Mouse (Mus musculus) right cerebral cortex, postnatal 10 days (tissue): ENCODE data around the gene 3425401B19Rik.

Experiments
- DNase-seq, 2 experiments: peaks; one replicate each; pipeline ENCODE4 v3.0.0; 2021; ENCODE audit warnings: low spot score in 2 of 2

The 3425401B19Rik gene

DNA sequence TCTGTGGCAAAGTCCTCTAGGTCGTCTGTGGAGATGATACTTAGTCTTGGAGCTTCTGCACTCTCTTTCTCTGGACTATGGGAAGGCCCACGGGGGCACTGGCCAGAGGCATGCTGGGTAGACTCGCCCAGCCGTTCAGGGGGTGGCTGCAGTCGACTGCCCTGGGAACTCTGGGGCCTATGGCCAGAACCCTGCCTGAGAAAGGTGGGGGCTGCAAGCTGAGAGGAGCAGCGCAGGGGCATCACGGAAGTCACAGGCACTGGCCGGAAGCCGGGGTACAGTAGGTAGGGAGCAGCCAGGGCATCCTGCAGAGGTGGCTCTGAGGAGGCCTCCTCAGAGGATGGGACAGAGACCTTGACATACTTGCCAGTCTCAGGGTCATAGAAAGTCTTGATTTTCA, 25.3 kb downstream of the 3425401B19Rik start:
- no peak for DNase-seq

- DNase-seq, result no peak
These were observed 46.6 kb downstream of the 3425401B19Rik start for GRCm38 (mm10) chr14:32638485-32638884.

- no peak for DNase-seq
These were observed 50.9 kb downstream of the 3425401B19Rik start for GRCm38 (mm10) chr14:32634015-32634682.

DNA sequence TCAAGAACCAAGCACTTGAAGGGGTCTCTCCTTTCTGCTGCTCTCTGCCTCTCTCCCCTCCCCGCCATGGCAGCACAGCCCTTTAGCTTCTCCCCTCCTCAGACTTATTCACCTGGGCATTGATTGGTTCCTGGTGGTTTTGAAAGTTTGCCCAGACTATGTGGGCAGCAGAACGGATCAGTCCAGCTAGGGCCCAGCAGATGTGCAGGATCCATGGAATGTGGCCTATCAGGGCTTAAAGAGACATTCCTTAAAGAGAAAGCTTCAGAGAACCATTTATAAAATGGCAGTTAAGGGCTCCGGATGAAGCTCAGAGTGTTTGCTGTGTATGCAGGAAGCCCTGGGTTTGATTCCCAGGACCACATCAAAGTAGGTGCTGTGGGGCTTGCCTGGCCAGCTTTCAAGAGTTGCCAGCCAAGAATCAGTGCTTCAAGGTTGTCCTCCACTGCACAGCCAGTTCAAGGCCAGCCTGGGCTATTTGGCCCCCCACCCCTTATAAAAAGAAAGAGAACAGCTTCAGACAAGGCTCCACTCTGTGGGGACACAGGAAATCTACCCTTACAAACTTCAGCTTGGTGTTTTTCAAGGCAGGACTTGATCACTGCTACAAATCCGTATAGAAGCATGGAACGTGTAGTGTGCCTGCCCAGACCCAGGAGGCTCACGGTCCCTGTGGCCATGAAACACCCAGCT, 52.0 kb downstream of the 3425401B19Rik start:
- DNase-seq, result no peak

DNA sequence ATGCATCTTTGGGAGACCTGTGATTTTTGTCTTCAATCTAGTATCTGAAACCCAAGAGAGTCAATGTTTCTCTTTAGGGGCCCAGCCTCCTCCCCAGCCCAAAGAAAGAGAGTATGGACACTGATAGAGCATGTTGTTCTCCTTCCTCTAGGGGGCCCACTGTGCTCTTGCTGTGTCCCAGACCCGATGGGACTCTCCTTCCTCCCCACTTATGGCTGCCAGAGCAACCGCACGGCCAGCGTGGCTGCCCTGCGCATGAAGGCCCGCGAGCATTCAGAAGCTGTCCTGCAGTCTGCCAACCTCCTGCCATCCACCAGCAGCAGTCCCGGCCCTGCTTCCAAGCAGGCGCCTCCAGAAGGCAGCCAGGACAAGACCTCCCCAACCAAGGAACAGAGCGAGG, 56.5 kb downstream of the 3425401B19Rik start:
- peak; percentile 27 to 33 for DNase-seq

DNA sequence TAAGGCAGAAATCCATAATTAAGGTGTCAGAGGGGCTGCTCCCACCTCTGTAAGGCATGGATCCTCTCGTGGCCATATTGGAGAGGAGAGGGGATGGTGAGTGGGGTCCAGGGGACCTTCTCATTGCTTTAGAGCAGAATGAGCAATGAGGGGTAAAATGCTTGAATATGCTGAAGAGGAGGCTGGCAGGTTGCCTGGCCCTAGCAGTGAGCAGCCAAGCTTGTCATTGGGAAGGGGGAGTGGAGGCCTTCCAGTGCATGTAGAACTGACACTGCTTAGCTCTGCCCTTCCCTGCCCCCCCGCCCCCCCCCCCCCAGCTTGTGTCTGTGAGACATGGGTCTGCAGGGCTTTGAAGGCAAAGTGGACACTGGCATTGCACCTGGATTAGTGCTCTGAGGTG, 57.8 kb downstream of the 3425401B19Rik start:
- peak in 1 of 2 experiments; percentile 28 for DNase-seq

DNA sequence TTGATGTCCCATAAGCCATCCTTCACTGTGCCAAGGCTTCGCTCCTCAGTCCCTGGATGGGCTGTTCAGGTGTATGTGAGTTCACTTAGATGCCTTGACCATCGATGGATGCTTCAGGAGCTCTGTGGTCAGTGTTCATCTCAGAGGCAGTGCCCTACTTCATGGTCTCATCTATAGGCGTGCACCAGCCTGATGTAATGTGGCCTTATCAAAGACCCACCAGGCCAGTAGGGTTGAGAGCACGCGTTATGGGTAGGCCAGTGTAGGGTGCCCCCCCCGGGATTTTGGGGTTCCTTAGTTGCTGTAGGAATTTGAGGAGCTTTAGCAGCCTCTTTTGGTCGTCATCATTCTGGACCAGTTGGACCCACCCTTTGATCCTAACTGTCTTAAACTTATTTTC, 60.3 kb downstream of the 3425401B19Rik start:
- DNase-seq, result no peak

DNA sequence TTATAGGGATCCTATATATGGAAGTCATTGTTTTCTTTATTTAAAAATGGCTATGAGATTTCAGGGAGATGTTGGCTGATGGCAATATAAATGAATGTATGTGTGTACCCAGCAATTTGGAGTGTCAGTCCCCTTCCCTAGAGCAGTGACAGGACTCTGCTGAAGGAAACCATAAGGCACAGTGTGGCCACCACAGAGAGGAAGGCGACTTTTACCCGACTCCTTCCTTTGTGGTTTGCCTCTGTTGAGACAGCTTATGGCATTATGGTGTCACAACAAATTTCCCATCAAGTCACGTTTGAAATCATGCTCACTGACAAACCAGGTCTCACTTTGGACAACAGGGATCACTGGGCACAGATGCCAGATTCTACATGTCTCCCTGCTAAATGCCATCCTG, 60.8 kb downstream of the 3425401B19Rik start:
- no peak for DNase-seq

GRCm38 (mm10) chr14:32617253-32617652, 67.8 kb downstream of the 3425401B19Rik start:
- DNase-seq, result no peak

GRCm38 (mm10) chr14:32609392-32609791, 75.7 kb downstream of the 3425401B19Rik start:
- DNase-seq, result peak; percentile 50 to 52
